Mouse (Mus musculus) G1E (cell line): Measurements from ENCODE around the gene Angptl7.

Experiments used
- CTCF ChIP-seq: IDR thresholded peaks from 2 replicates; pipeline ENCODE4 v1.5.1; 2012; ENCODE audit warnings: low read depth, low read length, inconsistent platforms, mixed read lengths
- GATA1 ChIP-seq: IDR thresholded peaks from 2 replicates; pipeline ENCODE4 v1.6.1; 2012; ENCODE audit warnings: borderline replicate concordance, low read length, inconsistent platforms, mixed read lengths
- GATA2 ChIP-seq: IDR thresholded peaks from 2 replicates; pipeline ENCODE4 v1.6.1; 2012; ENCODE audit warnings: low read depth, low read length, inconsistent platforms, borderline replicate concordance
- POLR2AphosphoS5 ChIP-seq: IDR thresholded peaks from 2 replicates; pipeline ENCODE4 v1.6.1; 2012; ENCODE audit warnings: low read depth, low read length, inconsistent platforms; ENCODE audit not compliant: insufficient replicate concordance
- TAL1 ChIP-seq: conservative IDR thresholded peaks from 2 replicates; pipeline ENCODE4 v1.6.1; 2012; ENCODE audit warnings: low read depth, low read length, inconsistent platforms, mixed read lengths

GRCm38 (mm10) chr4:148461772-148462171 is 38.5 kb downstream of the Angptl7 start:
- TF ChIP-seq CTCF (no peak), GATA2 (no peak), GATA1 (no peak), POLR2AphosphoS5 (no peak), TAL1 (no peak)
